Mouse (Mus musculus) hindbrain, embryonic 15.5 days (tissue): ENCODE measurements around the gene Tdgf1. TPM values are rescaled to one million over a fixed set of nuclear protein-coding genes. Genes with fewer than 3 reads are reported as not detected.

Source experiments
- ATAC-seq: fragments of 200-750 bp; cut with Nextera tagmentation; 2 replicates; pipeline ENCODE4 v1.8.0; 2017; ENCODE audit warnings: low read depth, moderate number of reproducible peaks, moderate TSS enrichment; ENCODE audit not compliant: low FRiP score
- H3K27ac ChIP-seq: fragments of 300-500 bp; sonication (generic); replicated peaks from 2 replicates; pipeline ENCODE4 v1.5.1; 2015; ENCODE audit warnings: mild to moderate bottlenecking, inconsistent platforms
- H3K27me3 ChIP-seq: fragments of 300-500 bp; sonication (generic); 2 replicates; pipeline ENCODE4 v1.6.1; 2015; ENCODE audit warnings: control low read depth, inconsistent platforms
- H3K36me3 ChIP-seq: fragments of 300-500 bp; sonication (generic); 2 replicates; pipeline ENCODE4 v1.6.1; 2015; ENCODE audit warnings: control low read depth, inconsistent platforms
- H3K4me1 ChIP-seq: fragments of 300-500 bp; sonication (generic); replicated peaks from 2 replicates; pipeline ENCODE4 v1.6.1; 2015; ENCODE audit warnings: control low read depth, inconsistent platforms
- H3K4me2 ChIP-seq: fragments of 300-500 bp; sonication (generic); 2 replicates; pipeline ENCODE4 v1.6.1; 2015; ENCODE audit warnings: moderate library complexity, mild to moderate bottlenecking, inconsistent platforms
- H3K4me3 ChIP-seq: fragments of 300-500 bp; sonication (generic); 2 replicates; pipeline ENCODE4 v1.5.1; 2015; ENCODE audit warnings: mild to moderate bottlenecking, inconsistent platforms
- H3K9ac ChIP-seq: fragments of 300-500 bp; sonication (generic); 2 replicates; pipeline ENCODE4 v1.6.1; 2015; ENCODE audit warnings: inconsistent platforms
- H3K9me3 ChIP-seq: fragments of 300-500 bp; sonication (generic); 2 replicates; pipeline ENCODE4 v1.6.1; 2016; ENCODE audit warnings: control low read depth, inconsistent platforms
- WGBS: fragments of 180-500 bp; shearing (Covaris S2); methylation state at CpG from one replicate; pipeline ENCODE4 v1.1.7; 2015; 5-methylcytosine and 5-hydroxymethylcytosine counted together
- polyA plus RNA-seq: library from polyadenylated mRNA; unstranded; fragments of >200 nt; fragmentation: Nextera tagmentation; extraction: Ambion mirVana; gene quantifications from 2 replicates; pipeline ENCODE4 v1.2.1, GENCODE M21; 2015

Tdgf1 gene
- polyA plus RNA-seq, 1 experiment from 2014 or later: 0.22 TPM

- no peak overlapping the region for H3K4me3 ChIP-seq
- no peak overlapping the region for H3K4me2 ChIP-seq
- no peak for ATAC-seq
- H3K27me3 ChIP-seq: peaks cover 2% of the 10 kb centered on the region; the same call in 1 of the 2 replicates
- H3K9ac ChIP-seq: no peak overlapping the region
- no peaks in the 10 kb centered on the region for H3K36me3 ChIP-seq
- peaks cover 5% of the 10 kb centered on the region for H3K4me1 ChIP-seq
- H3K27ac ChIP-seq: no peak overlapping the region
- WGBS: 60% methylated on average over 6 of the region's 6 CpGs
- no peaks in the 10 kb centered on the region for H3K9me3 ChIP-seq
Observed at GRCm38 (mm10) chr9:110952398-110952797, 6.4 kb upstream of the Tdgf1 start.

DNA sequence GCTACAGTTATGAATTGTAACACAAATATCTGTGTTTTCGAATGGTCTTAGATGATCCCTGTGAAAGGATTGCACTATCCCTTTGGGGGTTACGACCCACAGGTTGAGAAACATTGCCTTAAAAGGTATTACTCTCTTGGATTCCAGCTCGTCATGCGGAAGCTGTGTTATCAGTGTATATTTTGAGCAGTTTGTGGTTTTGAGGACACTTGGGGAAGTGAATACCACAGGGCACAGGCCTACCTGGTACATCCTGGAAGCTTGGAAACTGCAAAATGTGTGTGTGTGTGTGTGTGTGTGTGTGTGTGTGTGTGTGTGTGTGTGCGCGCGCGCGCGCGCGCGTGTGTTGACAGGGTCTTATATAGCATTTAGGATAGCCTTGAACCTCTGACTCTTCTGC is 5.9 kb upstream of the Tdgf1 start:
- ATAC-seq: no peak
- no peak overlapping the region for H3K4me2 ChIP-seq
- H3K4me3 ChIP-seq: no peak overlapping the region
- H3K27ac ChIP-seq: no peak overlapping the region
- H3K9ac ChIP-seq: no peak overlapping the region
- H3K36me3 ChIP-seq: no peaks in the 10 kb centered on the region
- WGBS: 96% methylated on average over 13 of the region's 13 CpGs
- no peaks in the 10 kb centered on the region for H3K9me3 ChIP-seq
- H3K4me1 ChIP-seq: peaks cover 8% of the 10 kb centered on the region
- H3K27me3 ChIP-seq: peaks cover 5% of the 10 kb centered on the region; the same call in 1 of the 2 replicates

DNA sequence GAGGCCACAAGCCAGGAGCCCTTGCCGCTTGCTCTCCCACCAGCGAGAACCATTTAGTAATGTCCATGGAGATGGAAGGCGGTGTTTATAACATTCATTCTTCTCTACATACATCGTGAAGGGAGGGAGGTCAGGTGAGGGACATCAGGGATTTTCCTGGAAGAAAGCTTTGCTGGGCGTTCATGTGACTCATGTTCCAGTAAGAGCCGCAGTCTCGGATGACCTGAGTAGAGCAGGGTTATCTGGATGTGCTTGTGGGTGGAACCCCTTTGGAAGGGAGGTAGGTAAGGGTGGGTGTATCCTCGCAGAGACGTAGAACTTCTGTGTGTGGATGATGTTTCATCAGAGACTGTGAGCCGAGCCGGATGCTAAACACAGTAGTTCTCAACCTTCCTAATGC is 5.4 kb upstream of the Tdgf1 start, which contains the start of gene Lrrc2:
Gene Lrrc2 (plus strand): TSS at position 149 of the 400 bp plus-strand sequence.
- Histone ChIP-seq H3K4me2 (no peak within 1 kb of the TSS), H3K9me3 (no peaks in the 10 kb centered on the region), H3K36me3 (no peaks in the 10 kb centered on the region), H3K4me3 (no peak within 1 kb of the TSS), H3K9ac (no peak within 1 kb of the TSS), H3K27me3 (peaks cover 7% of the 10 kb centered on the region), H3K4me1 (peaks cover 12% of the 10 kb centered on the region), H3K27ac (no peak within 1 kb of the TSS)
- ATAC-seq: no peak
- WGBS: 92% methylated on average over 11 of the region's 11 CpGs

DNA sequence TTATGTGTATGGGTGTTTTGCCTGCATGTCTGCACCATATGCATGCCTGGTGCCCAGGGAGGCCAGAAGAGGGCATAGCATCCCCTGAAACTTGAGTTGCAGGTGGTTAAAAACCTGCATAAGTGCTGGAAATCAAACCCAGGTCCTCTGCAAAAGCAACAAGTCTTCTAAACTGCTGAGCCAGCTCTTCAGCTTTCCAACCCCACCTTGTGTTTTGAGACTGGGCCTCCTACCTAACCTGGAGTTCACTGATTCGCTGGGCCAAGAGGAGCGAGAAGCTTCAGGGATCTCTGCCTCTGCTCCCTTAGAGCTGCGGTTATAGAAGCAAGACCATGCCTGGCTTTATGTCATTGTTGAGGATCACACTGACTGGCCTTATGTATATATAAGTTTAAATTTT is 4.2 kb upstream of the Tdgf1 start:
- no peak for ATAC-seq
- H3K36me3 ChIP-seq: no peaks in the 10 kb centered on the region
- no peak overlapping the region for H3K27ac ChIP-seq
- H3K4me1 ChIP-seq: peaks cover 17% of the 10 kb centered on the region
- H3K4me3 ChIP-seq: no peak overlapping the region
- no peak overlapping the region for H3K9ac ChIP-seq
- WGBS: 94% methylated on average over 3 of the region's 3 CpGs
- peaks cover 13% of the 10 kb centered on the region for H3K27me3 ChIP-seq
- no peaks in the 10 kb centered on the region for H3K9me3 ChIP-seq
- no peak overlapping the region for H3K4me2 ChIP-seq

DNA sequence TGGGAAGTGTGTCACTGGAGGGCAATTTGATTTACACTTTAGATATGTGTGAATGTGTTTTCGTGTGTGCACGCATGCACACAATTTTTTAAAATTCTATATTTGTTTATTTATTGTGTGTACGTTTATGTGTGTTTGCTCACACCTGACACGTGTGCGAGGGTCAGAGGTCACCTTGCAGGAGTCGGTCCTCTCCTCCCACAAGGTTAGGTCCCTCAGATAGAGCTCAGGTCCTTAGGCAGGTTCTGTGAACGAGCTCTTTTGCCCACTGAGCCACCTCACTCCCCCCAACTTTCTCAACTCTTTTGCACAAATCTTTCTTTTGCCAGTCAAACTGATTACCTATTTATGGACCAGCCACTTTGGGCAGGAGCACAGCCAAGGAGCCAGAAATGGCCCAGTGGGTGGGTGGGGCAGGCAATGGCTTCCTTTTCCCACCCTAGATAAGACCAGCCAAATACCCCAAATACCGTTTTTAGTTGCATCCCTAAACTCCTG is 2.9 kb upstream of the Tdgf1 start:
- WGBS: 64% methylated on average over 8 of the region's 8 CpGs
- Histone ChIP-seq H3K4me2 (no peak overlapping the region), H3K4me1 (peaks cover 18% of the 10 kb centered on the region)

GRCm38 (mm10) chr9:110947900-110948299 is 1.9 kb upstream of the Tdgf1 start:
- peaks cover 16% of the 10 kb centered on the region for H3K4me1 ChIP-seq
- 40% methylated on average over 6 of the region's 6 CpGs for WGBS
- no peak overlapping the region for H3K9ac ChIP-seq
- no peak overlapping the region for H3K27ac ChIP-seq
- peaks cover 22% of the 10 kb centered on the region for H3K27me3 ChIP-seq
- ATAC-seq: no peak
- H3K4me3 ChIP-seq: no peak overlapping the region
- H3K9me3 ChIP-seq: no peaks in the 10 kb centered on the region
- no peak overlapping the region for H3K4me2 ChIP-seq
- no peaks in the 10 kb centered on the region for H3K36me3 ChIP-seq

More for the DNA sequence above, 2.9 kb upstream of the Tdgf1 start:
- H3K9ac ChIP-seq: no peak overlapping the region
- no peaks in the 10 kb centered on the region for H3K9me3 ChIP-seq
- ATAC-seq: no peak
- no peaks in the 10 kb centered on the region for H3K36me3 ChIP-seq
- peaks cover 22% of the 10 kb centered on the region for H3K27me3 ChIP-seq
- H3K4me3 ChIP-seq: no peak overlapping the region
- no peak overlapping the region for H3K27ac ChIP-seq

DNA sequence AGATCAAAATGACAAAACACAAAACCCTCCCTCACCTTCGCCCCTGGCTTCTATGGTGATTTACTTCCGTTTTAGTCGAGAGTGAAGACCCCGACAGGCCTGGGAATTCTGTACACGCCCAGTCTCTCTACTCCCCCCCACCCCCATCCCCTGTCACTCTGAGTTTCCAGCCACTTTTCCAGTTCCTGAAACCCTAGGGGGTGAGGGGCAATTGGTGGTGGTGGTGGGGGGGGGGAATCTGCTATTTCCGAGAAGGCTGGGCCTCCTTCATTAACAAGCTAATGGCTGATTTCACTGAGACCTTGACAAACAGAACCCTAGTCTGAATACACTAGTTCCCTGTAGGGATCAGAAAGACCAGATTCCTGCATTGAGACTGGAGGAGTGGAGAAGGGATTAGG is 1.3 kb upstream of the Tdgf1 start:
- WGBS: 11% methylated on average over 6 of the region's 6 CpGs
- Histone ChIP-seq H3K27me3 (peaks cover 22% of the 10 kb centered on the region), H3K9ac (no peak overlapping the region)

GRCm38 (mm10) chr9:110946548-110947044 is 638 bp upstream of the Tdgf1 start:
- H3K9me3 ChIP-seq: no peaks in the 10 kb centered on the region
- H3K9ac ChIP-seq: no peak overlapping the region
- no peak for ATAC-seq
- no peak overlapping the region for H3K4me3 ChIP-seq
- H3K27me3 ChIP-seq: peaks cover 22% of the 10 kb centered on the region
- H3K27ac ChIP-seq: no peak overlapping the region
- peaks cover 13% of the 10 kb centered on the region; the same call in 1 of the 2 replicates for H3K4me1 ChIP-seq
- 15% methylated on average over 20 of the region's 20 CpGs for WGBS
- H3K36me3 ChIP-seq: no peaks in the 10 kb centered on the region
- H3K4me2 ChIP-seq: no peak overlapping the region

More for the DNA sequence above, 1.3 kb upstream of the Tdgf1 start:
- H3K4me3 ChIP-seq: no peak overlapping the region
- H3K4me1 ChIP-seq: peaks cover 13% of the 10 kb centered on the region; the same call in 1 of the 2 replicates
- H3K36me3 ChIP-seq: no peaks in the 10 kb centered on the region
- no peak overlapping the region for H3K27ac ChIP-seq
- H3K4me2 ChIP-seq: no peak overlapping the region
- no peak for ATAC-seq
- H3K9me3 ChIP-seq: no peaks in the 10 kb centered on the region

GRCm38 (mm10) chr9:110945343-110945742 is 615 bp downstream of the Tdgf1 start:
- Histone ChIP-seq H3K4me2 (peak overlapping the region; percentile 43), H3K9ac (no peak overlapping the region), H3K4me1 (peaks cover 13% of the 10 kb centered on the region; the same call in 1 of the 2 replicates), H3K36me3 (no peaks in the 10 kb centered on the region), H3K27ac (no peak overlapping the region), H3K4me3 (no peak overlapping the region), H3K9me3 (no peaks in the 10 kb centered on the region), H3K27me3 (peaks cover 22% of the 10 kb centered on the region)
- ATAC-seq: no peak
- WGBS: 15% methylated on average over 18 of the region's 18 CpGs

DNA sequence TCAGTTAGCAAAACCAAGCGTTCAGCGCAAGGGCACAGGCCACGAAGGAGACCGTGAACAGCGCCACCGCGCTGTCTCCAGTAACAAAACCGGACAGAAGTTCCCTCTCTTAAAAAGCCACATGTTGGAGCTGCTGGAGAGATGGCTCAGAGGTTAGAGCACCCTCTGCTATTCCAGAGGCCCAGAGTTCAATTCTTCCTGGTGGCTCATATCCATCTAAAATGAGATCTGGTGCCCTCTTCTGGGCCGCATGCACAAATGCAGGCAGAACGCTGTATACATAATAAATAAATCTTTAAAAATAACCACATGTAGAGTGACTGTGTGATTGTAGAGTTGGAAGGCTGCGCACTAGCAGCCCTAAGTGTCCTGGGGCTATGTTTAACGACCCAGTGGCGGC is 1.7 kb downstream of the Tdgf1 start:
- H3K4me2 ChIP-seq: no peak overlapping the region
- no peak; the same call in 1 of the 2 replicates for ATAC-seq
- WGBS: 35% methylated on average over 13 of the region's 13 CpGs

DNA sequence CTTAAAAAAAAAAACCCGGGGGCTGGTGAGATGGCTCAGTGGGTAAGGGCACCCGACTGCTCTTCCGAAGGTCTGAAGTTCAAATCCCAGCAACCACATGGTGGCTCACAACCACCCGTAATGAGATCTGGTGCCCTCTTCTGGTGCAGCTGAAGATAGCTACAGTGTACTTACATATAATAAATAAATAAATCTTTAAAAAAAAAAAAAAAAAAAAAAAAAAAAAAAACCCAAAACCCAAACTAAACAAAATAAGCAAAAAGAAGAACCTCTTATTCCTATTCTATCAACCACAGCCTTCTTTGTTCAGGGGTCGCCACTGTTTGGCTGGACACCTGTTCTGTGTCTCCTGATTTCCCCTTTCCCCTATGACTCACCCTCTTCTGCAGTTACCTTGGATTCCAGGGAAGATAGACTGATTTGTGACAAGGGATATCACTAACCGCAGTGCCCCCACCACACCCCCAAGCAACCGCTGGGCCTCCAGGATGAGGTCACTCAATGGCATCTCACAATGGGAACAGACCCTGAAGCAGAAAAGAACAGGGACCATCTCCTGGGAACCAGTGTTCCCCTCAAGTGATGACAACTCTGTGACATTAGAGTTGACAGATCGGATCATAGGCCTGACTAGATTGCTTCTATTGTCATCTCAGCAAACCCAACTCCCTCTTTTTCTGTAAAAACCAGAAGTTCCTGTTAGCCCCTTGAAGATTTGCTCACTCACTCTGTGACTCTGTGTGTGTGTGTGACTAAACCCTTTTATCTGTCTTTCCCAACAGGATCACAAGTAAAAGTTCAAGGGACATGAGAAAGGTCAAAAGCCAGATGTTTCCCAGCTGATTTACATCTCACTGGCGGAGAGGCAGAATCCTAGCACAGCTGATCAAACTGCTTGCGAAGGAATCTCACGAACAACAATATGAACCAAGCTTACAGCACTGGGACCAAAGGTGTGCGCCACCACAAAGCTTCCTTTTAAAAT is 8.2 kb downstream of the Tdgf1 start:
- H3K4me2 ChIP-seq: no peak overlapping the region
- no peak for ATAC-seq
- H3K27me3 ChIP-seq: no peaks in the 10 kb centered on the region
- no peaks in the 10 kb centered on the region for H3K36me3 ChIP-seq
- no peak overlapping the region for H3K4me3 ChIP-seq
- peaks cover 13% of the 10 kb centered on the region for H3K4me1 ChIP-seq
- H3K9ac ChIP-seq: no peak overlapping the region
- H3K9me3 ChIP-seq: no peaks in the 10 kb centered on the region
- WGBS: 74% methylated on average over 12 of the region's 12 CpGs
- H3K27ac ChIP-seq: no peak overlapping the region

More for the DNA sequence above, 1.7 kb downstream of the Tdgf1 start:
- no peak overlapping the region for H3K9ac ChIP-seq
- H3K27me3 ChIP-seq: peaks cover 22% of the 10 kb centered on the region
- H3K27ac ChIP-seq: no peak overlapping the region
- H3K4me3 ChIP-seq: no peak overlapping the region
- H3K4me1 ChIP-seq: peaks cover 13% of the 10 kb centered on the region; the same call in 1 of the 2 replicates
- no peaks in the 10 kb centered on the region for H3K36me3 ChIP-seq
- no peaks in the 10 kb centered on the region for H3K9me3 ChIP-seq

GRCm38 (mm10) chr9:110935941-110936340 is 10.0 kb downstream of the Tdgf1 start:
- H3K4me2 ChIP-seq: no peak overlapping the region
- H3K36me3 ChIP-seq: no peaks in the 10 kb centered on the region
- H3K4me1 ChIP-seq: peaks cover 16% of the 10 kb centered on the region
- H3K27me3 ChIP-seq: no peaks in the 10 kb centered on the region
- no peaks in the 10 kb centered on the region for H3K9me3 ChIP-seq
- no peak overlapping the region for H3K27ac ChIP-seq
- ATAC-seq: no peak
- H3K4me3 ChIP-seq: no peak overlapping the region
- WGBS: 76% methylated on average over 7 of the region's 7 CpGs
- H3K9ac ChIP-seq: no peak overlapping the region
